Comparison of ENCODE assay signal across 19 mouse cellular contexts in genomic region chr10:52242680-52243323, GRCm38 (mm10). TPM values are rescaled to one million over a fixed set of nuclear protein-coding genes. Genes with fewer than 3 reads are reported as not detected.
DNase-seq lines count a peak whose midpoint lies in the region; ATAC-seq and TF ChIP-seq lines count a peak whose summit lies in the region.
"Had no signal": no experiment of that assay in that cellular context is flagged by ENCODE, and none has a peak within 500 bp of the region (broad histone marks: within the 10 kb centered on the region; RNA-seq: fewer than 3 reads in every experiment).

No protein-coding gene starts in this region.

- 48% methylated on average over 7 of the region's 7 CpGs for WGBS in hindbrain, embryonic 14.5 days
- 62% methylated on average over 7 of the region's 7 CpGs for WGBS in hindbrain, embryonic 11.5 days
- 50% methylated on average over 7 of the region's 7 CpGs for WGBS in neural tube, embryonic 11.5 days
- 37% methylated on average over 7 of the region's 7 CpGs for WGBS in hindbrain, embryonic 16.5 days
- WGBS in liver, postnatal 0 days (ENCODE audit: insufficient replicate concordance), result 56% methylated on average over 7 of the region's 7 CpGs

- ATAC-seq in hindbrain, embryonic 14.5 days (ENCODE audit: low FRiP score), result peak; percentile 62; the same call in 1 of the 2 replicates
- ATAC-seq in hindbrain, embryonic 11.5 days (ENCODE audit: low FRiP score), result no peak
- peak; percentile 68 for ATAC-seq in neural tube, embryonic 11.5 days (ENCODE audit: insufficient read depth, low FRiP score, low TSS enrichment)
- 0 out of 2 replicates have a peak, but pooled peaks have one; percentile 60 for ATAC-seq in hindbrain, embryonic 16.5 days
- no peak for ATAC-seq in megakaryocyte progenitor cell, adult 5-6 weeks (replicated peaks; ENCODE audit: poor library complexity)
- no peak for ATAC-seq in liver, postnatal 0 days

- TF ChIP-seq CTCF in liver, postnatal 0 days (IDR thresholded peaks at IDR 0.05; ENCODE audit: low read depth), result no peak

- no peak overlapping the region for H3K4me3 ChIP-seq in hindbrain, embryonic 14.5 days (replicated peaks; ENCODE audit: low read length)
- no peak overlapping the region for H3K4me3 ChIP-seq in hindbrain, embryonic 11.5 days (ENCODE audit: low read depth, low read length)
- H3K4me3 ChIP-seq in neural tube, embryonic 11.5 days (ENCODE audit: low read depth, low read length), result no peak overlapping the region
- H3K4me3 ChIP-seq in hindbrain, embryonic 16.5 days (ENCODE audit: low read length), result no peak overlapping the region
- H3K4me3 ChIP-seq in liver, postnatal 0 days (ENCODE audit: low read depth, low read length), result no peak overlapping the region
- H3K4me3 ChIP-seq: heart, embryonic 13.5 days; kidney, embryonic 15.5 days; limb, embryonic 13.5 days; liver, embryonic 15.5 days; midbrain, embryonic 12.5 days had no signal

- H3K36me3 ChIP-seq in hindbrain, embryonic 14.5 days (replicated peaks; ENCODE audit: control insufficient read depth, insufficient read depth), result no peaks in the 10 kb centered on the region
- no peaks in the 10 kb centered on the region for H3K36me3 ChIP-seq in hindbrain, embryonic 11.5 days (ENCODE audit: control insufficient read depth, insufficient read depth, low read length)
- H3K36me3 ChIP-seq in neural tube, embryonic 11.5 days (ENCODE audit: control insufficient read depth, insufficient read depth, low read length), result no peaks in the 10 kb centered on the region
- H3K36me3 ChIP-seq in hindbrain, embryonic 16.5 days (ENCODE audit: control insufficient read depth, insufficient read depth, low read length), result no peaks in the 10 kb centered on the region
- H3K36me3 ChIP-seq in liver, postnatal 0 days (replicated peaks; ENCODE audit: insufficient read depth, low read length), result no peaks in the 10 kb centered on the region
- H3K36me3 ChIP-seq: heart, embryonic 13.5 days; kidney, embryonic 15.5 days; limb, embryonic 13.5 days; liver, embryonic 15.5 days; midbrain, embryonic 12.5 days had no signal

- no peak for DNase-seq in hindbrain, embryonic 14.5 days (ENCODE audit: low spot score)
- no peak for DNase-seq in hindbrain, embryonic 11.5 days (ENCODE audit: low spot score)
- no peak for DNase-seq in neural tube, embryonic 11.5 days (ENCODE audit: low spot score)
- DNase-seq in neural tube, embryonic 10.5 days (ENCODE audit: extremely low spot score, low spot score), result no peak
- no peak for DNase-seq in liver, postnatal 0 days
- DNase-seq: adrenal gland, adult 8-10 months; cerebellum, adult 2 months; gastrocnemius, postnatal 36 days; heart, postnatal 4 days had no signal

- no peaks in the 10 kb centered on the region for H3K4me1 ChIP-seq in hindbrain, embryonic 14.5 days (replicated peaks; ENCODE audit: control insufficient read depth, insufficient read depth, low read length)
- H3K4me1 ChIP-seq in hindbrain, embryonic 11.5 days (replicated peaks; ENCODE audit: control insufficient read depth, insufficient read depth, low read length), result no peaks in the 10 kb centered on the region
- H3K4me1 ChIP-seq in neural tube, embryonic 11.5 days (ENCODE audit: control insufficient read depth, insufficient read depth, low read length), result no peaks in the 10 kb centered on the region
- H3K4me1 ChIP-seq in hindbrain, embryonic 16.5 days (ENCODE audit: control insufficient read depth, insufficient read depth, low read depth, low read length), result no peaks in the 10 kb centered on the region
- peaks cover 2% of the 10 kb centered on the region; the same call in 1 of the 2 replicates for H3K4me1 ChIP-seq in liver, postnatal 0 days (ENCODE audit: insufficient read depth)
- H3K4me1 ChIP-seq: heart, embryonic 13.5 days; liver, embryonic 15.5 days had no signal

- no peak for TF ChIP-seq EP300 in liver, postnatal 0 days (IDR thresholded peaks at IDR 0.05; ENCODE audit: low read depth)

- H3K27me3 ChIP-seq in hindbrain, embryonic 14.5 days (ENCODE audit: control insufficient read depth, insufficient read depth, low read length), result no peaks in the 10 kb centered on the region
- H3K27me3 ChIP-seq in hindbrain, embryonic 11.5 days (ENCODE audit: control insufficient read depth, insufficient read depth, low read length), result no peaks in the 10 kb centered on the region
- no peaks in the 10 kb centered on the region for H3K27me3 ChIP-seq in neural tube, embryonic 11.5 days (ENCODE audit: control insufficient read depth, insufficient read depth, low read length)
- no peaks in the 10 kb centered on the region for H3K27me3 ChIP-seq in hindbrain, embryonic 16.5 days (replicated peaks; ENCODE audit: control insufficient read depth, insufficient read depth, low read length)
- H3K27me3 ChIP-seq in liver, postnatal 0 days (ENCODE audit: insufficient read depth, low read length), result no peaks in the 10 kb centered on the region
- H3K27me3 ChIP-seq: heart, embryonic 13.5 days; kidney, embryonic 15.5 days; limb, embryonic 13.5 days; liver, embryonic 15.5 days; midbrain, embryonic 12.5 days had no signal

- H3K9me3 ChIP-seq in hindbrain, embryonic 14.5 days (ENCODE audit: control insufficient read depth, low read length), result no peaks in the 10 kb centered on the region
- H3K9me3 ChIP-seq in hindbrain, embryonic 11.5 days (ENCODE audit: control insufficient read depth, low read length), result no peaks in the 10 kb centered on the region
- H3K9me3 ChIP-seq in neural tube, embryonic 11.5 days (ENCODE audit: control insufficient read depth, low read length), result no peaks in the 10 kb centered on the region
- H3K9me3 ChIP-seq in hindbrain, embryonic 16.5 days (ENCODE audit: control insufficient read depth, low read length), result no peaks in the 10 kb centered on the region
- no peaks in the 10 kb centered on the region for H3K9me3 ChIP-seq in liver, postnatal 0 days (ENCODE audit: low read length)
- H3K9me3 ChIP-seq: heart, embryonic 13.5 days; kidney, embryonic 15.5 days; limb, embryonic 13.5 days; liver, embryonic 15.5 days; midbrain, embryonic 12.5 days had no signal

- peak overlapping the region; percentile 55; the same call in 1 of the 2 replicates for H3K27ac ChIP-seq in hindbrain, embryonic 14.5 days
- no peak overlapping the region for H3K27ac ChIP-seq in hindbrain, embryonic 11.5 days (ENCODE audit: low read depth, low read length)
- H3K27ac ChIP-seq in neural tube, embryonic 11.5 days (ENCODE audit: low read depth, low read length), result no peak overlapping the region
- H3K27ac ChIP-seq in hindbrain, embryonic 16.5 days (ENCODE audit: low read depth, low read length), result no peak overlapping the region
- H3K27ac ChIP-seq in liver, postnatal 0 days (ENCODE audit: low read depth), result no peak overlapping the region
- H3K27ac ChIP-seq: heart, embryonic 13.5 days; kidney, embryonic 15.5 days; limb, embryonic 13.5 days; liver, embryonic 15.5 days; midbrain, embryonic 12.5 days had no signal

- H3K9ac ChIP-seq in hindbrain, embryonic 14.5 days, result no peak overlapping the region
- H3K9ac ChIP-seq in hindbrain, embryonic 11.5 days (ENCODE audit: low read depth, low read length), result no peak overlapping the region
- no peak overlapping the region for H3K9ac ChIP-seq in neural tube, embryonic 11.5 days (ENCODE audit: low read length)
- no peak overlapping the region for H3K9ac ChIP-seq in hindbrain, embryonic 16.5 days (ENCODE audit: low read depth, low read length)
- no peak overlapping the region for H3K9ac ChIP-seq in liver, postnatal 0 days (replicated peaks)
- H3K9ac ChIP-seq: heart, embryonic 13.5 days; kidney, embryonic 15.5 days; limb, embryonic 13.5 days; liver, embryonic 15.5 days; midbrain, embryonic 12.5 days had no signal

- no peak overlapping the region for H3K4me2 ChIP-seq in hindbrain, embryonic 14.5 days (replicated peaks)
- H3K4me2 ChIP-seq in hindbrain, embryonic 11.5 days (replicated peaks; ENCODE audit: low read depth, low read length), result no peak overlapping the region
- H3K4me2 ChIP-seq in neural tube, embryonic 11.5 days (ENCODE audit: low read depth), result no peak overlapping the region
- no peak overlapping the region for H3K4me2 ChIP-seq in hindbrain, embryonic 16.5 days (ENCODE audit: low read length)
- no peak overlapping the region for H3K4me2 ChIP-seq in liver, postnatal 0 days (ENCODE audit: low read depth, low read length)
- H3K4me2 ChIP-seq: heart, embryonic 13.5 days; kidney, embryonic 15.5 days; limb, embryonic 13.5 days; liver, embryonic 15.5 days; midbrain, embryonic 12.5 days had no signal

RNA-seq across cellular contexts. Expression of gene Dcbld1, which starts 9.4 kb away (rescaled TPM):
- 21.8 and 23.6 TPM in 2 replicates for polyA plus RNA-seq in hindbrain, embryonic 14.5 days (2014; fragmentation: Nextera tagmentation; extraction: Ambion mirVana)
- 18.8 and 22.5 TPM in 2 replicates for polyA plus RNA-seq in hindbrain, embryonic 11.5 days (2014; fragmentation: Nextera tagmentation; extraction: Ambion mirVana)
- polyA plus RNA-seq in neural tube, embryonic 11.5 days (2014; fragmentation: Nextera tagmentation; extraction: Ambion mirVana), result 24.8 and 26.4 TPM in 2 replicates
- polyA plus RNA-seq in hindbrain, embryonic 16.5 days (2015; fragmentation: Nextera tagmentation; extraction: Ambion mirVana), result 21.0 and 23.2 TPM in 2 replicates
- 0.07 and 0.30 TPM in 2 replicates for total RNA-seq in megakaryocyte progenitor cell, adult 5-6 weeks (2015)
- total RNA-seq in megakaryocyte progenitor cell, adult 5-6 weeks (2017), result 0.08 and 0.41 TPM in 2 replicates
- polyA plus RNA-seq in liver, postnatal 0 days (2015; fragmentation: Nextera tagmentation; extraction: Ambion mirVana), result 5.1 and 7.4 TPM in 2 replicates
- total RNA-seq: common myeloid progenitor, adult 5-6 weeks had no signal

RNA-seq across cellular contexts. Expression of gene Ros1, which starts 47.8 kb away (rescaled TPM):
- polyA plus RNA-seq in hindbrain, embryonic 14.5 days (2014; fragmentation: Nextera tagmentation; extraction: Ambion mirVana), result 0.04 TPM in 1 of 2 replicates, not detected in the other
- polyA plus RNA-seq in hindbrain, embryonic 11.5 days (2014; fragmentation: Nextera tagmentation; extraction: Ambion mirVana), result 0.03 TPM in 1 of 2 replicates, not detected in the other
- polyA plus RNA-seq in neural tube, embryonic 11.5 days (2014; fragmentation: Nextera tagmentation; extraction: Ambion mirVana), result not detected in 2 replicates
- polyA plus RNA-seq in hindbrain, embryonic 16.5 days (2015; fragmentation: Nextera tagmentation; extraction: Ambion mirVana), result not detected in 2 replicates
- total RNA-seq in megakaryocyte progenitor cell, adult 5-6 weeks (2015), result not detected in 2 replicates
- total RNA-seq in megakaryocyte progenitor cell, adult 5-6 weeks (2017), result not detected in 2 replicates
- not detected in 2 replicates for polyA plus RNA-seq in liver, postnatal 0 days (2015; fragmentation: Nextera tagmentation; extraction: Ambion mirVana)
- total RNA-seq: common myeloid progenitor, adult 5-6 weeks; heart, postnatal 4 days; left cerebral cortex, adult 8-10 months had no signal
- polyA plus RNA-seq: cerebellum, adult 2 months; heart, embryonic 13.5 days; limb, embryonic 13.5 days; midbrain, embryonic 12.5 days; urinary bladder, adult 2 months had no signal

Comparison
In these comparisons a context has a peak if more than half of its experiments do, and no peak if none do; other contexts are left out.
1. ATAC-seq: peak in hindbrain, embryonic 14.5 days (single experiment), neural tube, embryonic 11.5 days (single experiment) and hindbrain, embryonic 16.5 days (single experiment); none in hindbrain, embryonic 11.5 days (single experiment), megakaryocyte progenitor cell, adult 5-6 weeks (single experiment) and liver, postnatal 0 days (single experiment).